Comparison of ENCODE assay signal across 11 mouse cellular contexts in genomic region chr9:40400854-40401253, GRCm38 (mm10).
"Had no signal": no experiment of that assay in that cellular context is flagged by ENCODE, and none has a peak within 500 bp of the region (broad histone marks: within the 10 kb centered on the region; RNA-seq: fewer than 3 reads in every experiment).

No protein-coding gene starts in this region.

- ATAC-seq: inflammation-experienced regulatory T-cells, adult 6 months had no signal

- DNase-seq: left cerebral cortex, postnatal 4 days; lung, adult 18-20 months; midbrain, embryonic 14.5 days; thymus, postnatal 4 days had no signal

- H3K36me3 ChIP-seq: limb, embryonic 13.5 days; neural tube, embryonic 12.5 days had no signal

- H3K27me3 ChIP-seq: limb, embryonic 13.5 days; neural tube, embryonic 12.5 days had no signal

- H3K4me2 ChIP-seq: limb, embryonic 13.5 days; neural tube, embryonic 12.5 days had no signal

- H3K9me3 ChIP-seq: limb, embryonic 13.5 days; neural tube, embryonic 12.5 days had no signal

- H3K27ac ChIP-seq: kidney, postnatal 0 days; layer of hippocampus, adult 2 months; limb, embryonic 13.5 days; liver, embryonic 14.5 days; neural tube, embryonic 12.5 days; stomach, postnatal 0 days had no signal

- H3K9ac ChIP-seq: limb, embryonic 13.5 days; liver, embryonic 14.5 days; neural tube, embryonic 12.5 days had no signal

- H3K4me3 ChIP-seq: layer of hippocampus, adult 2 months; limb, embryonic 13.5 days; neural tube, embryonic 12.5 days had no signal
